Mouse (Mus musculus) neural tube, embryonic 15.5 days (tissue): Measurements from ENCODE around the gene Serpinb6b. TPM values are rescaled to one million over a fixed set of nuclear protein-coding genes. Genes with fewer than 3 reads are reported as not detected.
"Not testable (repeated sequence)": the region's sequence is repeated elsewhere in the genome, so short reads cannot be mapped to it uniquely, and the experiment has no call there.

ENCODE experiments used
- ATAC-seq: fragments of 200-750 bp; cut with Nextera tagmentation; 2 replicates; pipeline ENCODE4 v1.8.0; 2017; ENCODE audit warnings: mild to moderate bottlenecking, moderate TSS enrichment, moderate library complexity; ENCODE audit not compliant: low FRiP score
- H3K27ac ChIP-seq: fragments of 300-500 bp; sonication (generic); replicated peaks from 2 replicates; pipeline ENCODE4 v1.5.1; 2015; ENCODE audit warnings: mild to moderate bottlenecking, inconsistent platforms
- H3K27me3 ChIP-seq: fragments of 300-500 bp; sonication (generic); replicated peaks from 2 replicates; pipeline ENCODE4 v1.6.1; 2015; ENCODE audit warnings: inconsistent platforms
- H3K36me3 ChIP-seq: fragments of 300-500 bp; sonication (generic); 2 replicates; pipeline ENCODE4 v1.6.1; 2015; ENCODE audit warnings: inconsistent platforms
- H3K4me1 ChIP-seq: fragments of 300-500 bp; sonication (generic); 2 replicates; pipeline ENCODE4 v1.6.1; 2015; ENCODE audit warnings: inconsistent platforms
- H3K4me2 ChIP-seq: fragments of 300-500 bp; sonication (generic); 2 replicates; pipeline ENCODE4 v1.6.1; 2015; ENCODE audit warnings: inconsistent platforms, mild to moderate bottlenecking, moderate library complexity
- H3K4me3 ChIP-seq: fragments of 300-500 bp; sonication (generic); replicated peaks from 2 replicates; pipeline ENCODE4 v1.5.1; 2015; ENCODE audit warnings: mild to moderate bottlenecking, inconsistent platforms
- H3K9ac ChIP-seq: fragments of 300-500 bp; sonication (generic); replicated peaks from 2 replicates; pipeline ENCODE4 v1.6.1; 2015; ENCODE audit warnings: mild to moderate bottlenecking, inconsistent platforms
- H3K9me3 ChIP-seq: fragments of 300-500 bp; sonication (generic); replicated peaks from 2 replicates; pipeline ENCODE4 v1.6.1; 2016; ENCODE audit warnings: inconsistent platforms
- WGBS: fragments of 180-500 bp; shearing (Covaris S2); methylation state at CpG from one replicate; pipeline ENCODE4 v1.1.7; 2015; ENCODE audit warnings: mixed read lengths; 5-methylcytosine and 5-hydroxymethylcytosine counted together
- polyA plus RNA-seq: library from polyadenylated mRNA; unstranded; fragments of >200 nt; fragmentation: Nextera tagmentation; extraction: Ambion mirVana; gene quantifications from 2 replicates; pipeline ENCODE4 v1.2.1, GENCODE M21; 2015

The Serpinb6b gene
- polyA plus RNA-seq, 1 experiment from 2014 or later: 1.4 TPM

DNA sequence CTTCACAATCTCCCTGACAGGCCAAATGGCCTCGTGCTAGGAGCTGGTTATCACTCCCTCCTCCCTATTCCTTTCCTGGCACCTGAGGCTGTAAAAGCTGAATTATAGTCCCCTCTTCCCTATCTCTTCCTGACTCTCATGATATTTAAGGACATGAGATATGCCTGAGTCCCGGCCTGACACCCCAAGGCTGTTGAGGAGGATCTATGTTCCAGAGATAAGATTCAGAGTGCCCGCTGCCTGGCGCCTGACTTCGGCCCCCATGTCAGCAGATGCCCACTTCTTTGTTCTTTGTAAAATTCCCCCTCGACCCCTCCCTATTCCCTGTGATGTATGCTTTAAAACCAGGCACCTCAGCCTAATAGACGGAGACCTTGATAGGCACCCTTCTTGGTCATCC is 6.5 kb upstream of the Serpinb6b start:
- H3K27me3 ChIP-seq, H3K27ac ChIP-seq, ATAC-seq, H3K4me1 ChIP-seq, H3K36me3 ChIP-seq, H3K9me3 ChIP-seq, H3K4me2 ChIP-seq, H3K9ac ChIP-seq, H3K4me3 ChIP-seq: not testable (repeated sequence)
- WGBS: 85% methylated on average over 7 of the region's 7 CpGs

DNA sequence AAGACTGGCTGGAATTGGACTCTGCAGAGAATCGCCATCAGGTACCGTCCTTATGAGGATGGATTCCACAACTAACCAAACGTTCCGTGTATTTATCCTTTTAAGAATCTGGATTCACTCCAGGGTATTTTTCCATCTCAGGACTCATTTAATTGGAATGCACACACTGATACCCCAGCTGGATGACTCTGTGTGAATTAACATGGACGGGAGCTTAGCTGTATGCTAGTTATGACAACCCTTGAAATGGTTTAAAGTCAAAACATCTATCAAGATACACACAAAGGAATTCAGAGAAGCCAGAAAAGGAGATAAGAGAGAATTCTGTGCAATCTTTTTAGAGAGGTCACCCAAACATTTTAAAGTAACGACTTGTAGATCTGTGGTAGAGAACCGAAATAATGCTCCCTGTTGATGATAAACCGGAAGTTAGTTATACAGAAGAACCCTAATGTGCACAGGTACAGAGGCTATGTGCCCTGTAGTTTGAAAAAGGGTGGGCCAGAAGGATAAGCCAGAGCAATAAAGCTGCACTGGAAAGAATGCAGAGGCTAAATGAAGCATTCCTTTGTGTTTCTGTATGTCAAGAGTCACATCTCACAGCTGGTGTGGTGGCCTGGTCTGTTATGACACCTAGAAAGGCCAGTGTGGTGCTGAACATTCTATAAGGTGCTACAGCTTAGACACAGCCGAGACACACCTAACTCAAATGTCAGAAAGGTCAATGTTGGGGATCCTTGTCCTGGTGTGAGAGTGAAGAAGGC is 837 bp upstream of the Serpinb6b start:
- WGBS: 89% methylated on average over 9 of the region's 9 CpGs
- no peaks in the 10 kb centered on the region for H3K4me1 ChIP-seq
- H3K9me3 ChIP-seq: no peaks in the 10 kb centered on the region
- no peak overlapping the region for H3K9ac ChIP-seq
- H3K4me3 ChIP-seq: no peak overlapping the region
- no peaks in the 10 kb centered on the region for H3K36me3 ChIP-seq
- no peak overlapping the region for H3K4me2 ChIP-seq
- no peak overlapping the region for H3K27ac ChIP-seq
- H3K27me3 ChIP-seq: no peaks in the 10 kb centered on the region
- ATAC-seq: no peak

GRCm38 (mm10) chr13:32966116-32966515 is 1.1 kb downstream of the Serpinb6b start:
- H3K4me1 ChIP-seq: no peaks in the 10 kb centered on the region
- no peaks in the 10 kb centered on the region for H3K27me3 ChIP-seq
- 77% methylated on average over 5 of the region's 5 CpGs for WGBS
- H3K4me2 ChIP-seq: no peak overlapping the region
- H3K36me3 ChIP-seq: no peaks in the 10 kb centered on the region
- H3K4me3 ChIP-seq: no peak overlapping the region
- H3K9ac ChIP-seq: no peak overlapping the region
- no peaks in the 10 kb centered on the region for H3K9me3 ChIP-seq
- ATAC-seq: no peak
- no peak overlapping the region for H3K27ac ChIP-seq

- no peaks in the 10 kb centered on the region for H3K36me3 ChIP-seq
- ATAC-seq: no peak
- H3K27me3 ChIP-seq: no peaks in the 10 kb centered on the region
- no peak overlapping the region for H3K4me3 ChIP-seq
- H3K4me1 ChIP-seq: no peaks in the 10 kb centered on the region
- H3K4me2 ChIP-seq: no peak overlapping the region
- H3K9me3 ChIP-seq: no peaks in the 10 kb centered on the region
- H3K9ac ChIP-seq: no peak overlapping the region
- H3K27ac ChIP-seq: no peak overlapping the region
Observed at GRCm38 (mm10) chr13:32967233-32967632, 2.2 kb downstream of the Serpinb6b start.

GRCm38 (mm10) chr13:32968353-32968984 is 3.5 kb downstream of the Serpinb6b start:
- Histone ChIP-seq H3K9me3 (no peaks in the 10 kb centered on the region), H3K4me3 (no peak overlapping the region), H3K9ac (no peak overlapping the region), H3K27me3 (no peaks in the 10 kb centered on the region), H3K36me3 (no peaks in the 10 kb centered on the region), H3K4me1 (no peaks in the 10 kb centered on the region), H3K4me2 (no peak overlapping the region), H3K27ac (no peak overlapping the region)
- ATAC-seq: no peak
- 81% methylated on average over 5 of the region's 5 CpGs for WGBS

DNA sequence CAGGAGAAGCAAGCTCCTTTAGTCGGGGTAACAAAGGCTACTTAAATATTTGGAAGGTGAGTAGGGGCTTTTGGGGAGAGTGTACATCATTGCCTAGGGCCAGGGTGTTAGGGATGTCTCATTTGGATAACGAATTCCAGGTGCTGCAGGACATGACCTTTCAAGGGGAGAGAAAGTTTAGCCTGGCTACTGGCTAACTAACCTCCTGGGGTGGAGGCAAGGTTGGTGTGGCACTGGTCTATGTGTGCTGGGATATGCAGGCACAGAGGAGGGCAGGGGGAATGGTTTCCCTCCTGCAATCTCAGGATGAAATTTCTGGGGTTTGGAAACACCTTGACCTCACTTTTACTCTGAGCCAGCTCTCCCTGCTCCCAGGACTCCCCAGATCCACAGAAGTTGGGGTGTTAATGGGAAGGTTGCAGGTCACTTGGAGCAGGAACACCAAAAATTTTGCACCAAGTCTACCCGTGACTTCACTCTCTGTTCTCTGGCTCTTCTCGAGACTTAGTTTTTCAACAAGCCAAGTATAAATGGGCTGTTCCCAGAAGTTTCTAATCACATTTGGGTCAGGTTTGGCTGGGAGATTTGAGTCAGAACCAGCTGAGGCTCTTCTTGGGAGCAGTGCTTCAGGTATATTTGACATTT is 4.1 kb downstream of the Serpinb6b start:
- Histone ChIP-seq H3K4me3 (no peak overlapping the region), H3K9me3 (no peaks in the 10 kb centered on the region), H3K4me1 (no peaks in the 10 kb centered on the region), H3K9ac (no peak overlapping the region), H3K27me3 (no peaks in the 10 kb centered on the region), H3K27ac (no peak overlapping the region), H3K36me3 (no peaks in the 10 kb centered on the region), H3K4me2 (no peak overlapping the region)
- ATAC-seq: no peak
- WGBS: 78% methylated on average over 4 of the region's 4 CpGs

DNA sequence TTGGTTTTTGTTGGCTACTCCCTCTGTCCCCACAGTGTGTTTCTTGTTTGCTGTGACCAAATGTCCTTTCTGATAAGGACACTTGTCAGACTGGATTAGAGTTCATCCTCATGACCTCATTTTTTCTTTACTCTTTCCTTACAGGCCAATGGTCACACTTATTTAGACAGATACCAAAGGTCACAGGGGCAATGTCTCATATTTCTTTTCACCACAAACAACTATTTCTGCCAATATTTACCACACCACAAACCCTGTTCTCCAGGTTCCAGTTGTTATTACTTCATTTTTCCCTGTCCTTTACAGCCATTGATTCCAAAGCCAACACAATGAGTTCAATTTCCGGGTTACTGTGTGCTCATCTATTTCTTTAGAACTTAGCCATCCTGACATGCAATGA is 4.6 kb downstream of the Serpinb6b start:
- Histone ChIP-seq H3K27ac (no peak overlapping the region), H3K9ac (no peak overlapping the region), H3K4me1 (no peaks in the 10 kb centered on the region), H3K4me3 (no peak overlapping the region), H3K9me3 (no peaks in the 10 kb centered on the region), H3K27me3 (no peaks in the 10 kb centered on the region), H3K4me2 (no peak overlapping the region), H3K36me3 (no peaks in the 10 kb centered on the region)
- WGBS: 95% methylated on average over 1 of the region's 1 CpGs
- no peak for ATAC-seq

- no peaks in the 10 kb centered on the region for H3K4me1 ChIP-seq
- H3K27ac ChIP-seq: no peak overlapping the region
- no peak overlapping the region for H3K4me3 ChIP-seq
- no peaks in the 10 kb centered on the region for H3K36me3 ChIP-seq
- 92% methylated on average over 3 of the region's 3 CpGs for WGBS
- H3K4me2 ChIP-seq: no peak overlapping the region
- no peaks in the 10 kb centered on the region for H3K9me3 ChIP-seq
- no peak for ATAC-seq
- no peaks in the 10 kb centered on the region for H3K27me3 ChIP-seq
- H3K9ac ChIP-seq: no peak overlapping the region
Observed at GRCm38 (mm10) chr13:32970776-32971175, 5.8 kb downstream of the Serpinb6b start.

GRCm38 (mm10) chr13:32974268-32974667 is 9.3 kb downstream of the Serpinb6b start:
- Histone ChIP-seq H3K4me2 (no peak overlapping the region), H3K36me3 (no peaks in the 10 kb centered on the region), H3K9ac (no peak overlapping the region), H3K4me3 (no peak overlapping the region), H3K9me3 (no peaks in the 10 kb centered on the region), H3K4me1 (no peaks in the 10 kb centered on the region), H3K27ac (no peak overlapping the region), H3K27me3 (no peaks in the 10 kb centered on the region)
- no peak for ATAC-seq
- WGBS: 90% methylated on average over 2 of the region's 2 CpGs

DNA sequence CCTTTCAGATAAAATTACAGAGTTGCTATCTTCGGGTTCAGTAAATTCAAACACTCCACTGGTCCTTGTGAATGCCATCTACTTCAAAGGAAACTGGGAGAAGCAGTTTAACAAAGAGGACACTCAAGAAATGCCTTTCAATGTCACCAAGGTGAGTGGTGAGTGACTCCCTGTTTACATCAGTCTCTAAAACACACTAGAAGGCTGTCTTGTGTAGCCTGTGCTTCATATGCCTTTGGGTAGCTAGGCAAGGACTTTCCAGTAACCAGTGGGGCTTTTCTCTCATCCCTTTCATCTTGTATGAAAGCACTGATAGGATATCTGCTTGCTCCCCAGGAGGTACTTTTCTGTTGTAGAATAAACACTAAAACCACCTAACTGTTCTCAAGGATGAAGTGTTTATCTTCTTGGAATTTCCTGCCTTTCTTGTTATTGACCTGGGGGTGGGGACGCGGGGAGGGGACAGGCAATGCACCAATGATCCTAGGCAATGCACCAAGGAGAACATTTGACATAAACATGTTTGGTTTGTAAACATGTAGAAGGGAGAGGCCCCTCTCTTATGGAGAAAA is 10.0 kb downstream of the Serpinb6b start:
- no peak overlapping the region for H3K4me2 ChIP-seq
- no peak overlapping the region for H3K27ac ChIP-seq
- no peaks in the 10 kb centered on the region for H3K36me3 ChIP-seq
- no peak overlapping the region for H3K9ac ChIP-seq
- WGBS: 79% methylated on average over 3 of the region's 3 CpGs
- ATAC-seq: no peak
- no peaks in the 10 kb centered on the region for H3K4me1 ChIP-seq
- H3K9me3 ChIP-seq: no peaks in the 10 kb centered on the region
- no peak overlapping the region for H3K4me3 ChIP-seq
- H3K27me3 ChIP-seq: no peaks in the 10 kb centered on the region

DNA sequence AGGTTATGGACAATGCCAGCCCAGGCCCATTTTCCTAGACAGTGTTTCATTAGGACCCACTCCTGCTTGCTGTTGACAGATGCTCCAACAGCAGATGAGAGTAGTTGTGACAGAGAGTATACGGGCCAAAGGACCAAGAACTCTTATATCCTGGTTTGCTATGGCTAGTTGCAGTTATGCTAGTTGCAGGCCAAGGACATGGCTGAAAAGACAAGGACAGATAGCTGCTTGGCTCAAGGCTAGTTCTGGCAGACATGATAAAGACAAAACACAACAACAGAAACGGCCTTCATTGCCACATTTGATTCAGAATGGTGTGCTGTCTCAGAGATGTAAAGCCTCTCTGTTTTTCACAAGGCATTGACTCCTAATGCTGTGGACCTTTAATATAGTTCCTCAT is 10.7 kb downstream of the Serpinb6b start:
- no peaks in the 10 kb centered on the region for H3K27me3 ChIP-seq
- no peak for ATAC-seq
- H3K27ac ChIP-seq: no peak overlapping the region
- no peaks in the 10 kb centered on the region for H3K36me3 ChIP-seq
- H3K4me1 ChIP-seq: no peaks in the 10 kb centered on the region
- WGBS: 73% methylated on average over 2 of the region's 2 CpGs
- no peak overlapping the region for H3K9ac ChIP-seq
- no peaks in the 10 kb centered on the region for H3K9me3 ChIP-seq
- H3K4me3 ChIP-seq: no peak overlapping the region
- no peak overlapping the region for H3K4me2 ChIP-seq

- Histone ChIP-seq H3K4me3 (no peak overlapping the region), H3K9ac (no peak overlapping the region), H3K9me3 (no peaks in the 10 kb centered on the region), H3K4me1 (no peaks in the 10 kb centered on the region), H3K27ac (no peak overlapping the region), H3K27me3 (no peaks in the 10 kb centered on the region), H3K36me3 (no peaks in the 10 kb centered on the region), H3K4me2 (no peak overlapping the region)
- ATAC-seq: no peak
- WGBS: 84% methylated on average over 4 of the region's 4 CpGs
Observed at GRCm38 (mm10) chr13:32982556-32983042, 17.6 kb downstream of the Serpinb6b start.
